Mouse (Mus musculus) heart, postnatal 36 days (tissue): Measurements from ENCODE around the gene Methig1. TPM values are rescaled to one million over a fixed set of nuclear protein-coding genes. Genes with fewer than 3 reads are reported as not detected.
"Not testable (repeated sequence)": the region's sequence is repeated elsewhere in the genome, so short reads cannot be mapped to it uniquely, and the experiment has no call there.

Experiments used
- DNase-seq, 2 experiments: peaks; one replicate each; pipeline ENCODE4 v3.0.0; 2021 to 2022
- intact Hi-C: fragments of 180-260 bp; cut with DNase I; formaldehyde crosslinking; loops from one replicate; pipeline ENCODE4 v1.15.1; 2025
- total RNA-seq, 2 experiments: library from RNA; stranded (reverse); gene quantifications; 2 replicates each; pipeline ENCODE4 v1.2.3; 2021

The Methig1 gene
- total RNA-seq, 2 experiments from 2014 or later: not detected

DNA sequence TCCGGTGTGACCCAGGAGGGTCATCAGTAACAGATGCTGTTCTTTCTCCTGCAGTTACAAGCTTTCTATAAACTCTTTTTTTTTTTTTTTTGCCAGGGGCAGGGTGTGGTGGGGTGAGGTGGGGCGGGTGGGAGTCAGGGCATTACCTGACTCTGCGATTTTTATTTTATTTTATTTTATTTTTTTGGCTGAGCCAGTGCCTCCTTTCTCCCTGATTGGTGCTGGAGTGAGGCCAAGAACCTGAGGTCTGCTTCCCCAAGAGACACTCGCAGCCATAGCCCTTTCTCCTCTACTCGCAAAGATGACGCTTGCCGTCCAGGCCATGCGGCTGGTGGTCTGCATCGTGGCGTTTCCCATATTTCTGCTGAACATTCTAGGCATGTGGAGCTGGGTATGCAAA is 18.3 kb upstream of the Methig1 start, which contains the start of gene Mettl7a3:
Gene Mettl7a3, plus strand, starts transcription at position 301 of the 400 bp plus-strand sequence.
- no peak for DNase-seq
- intact Hi-C loops: no loop called here

DNA sequence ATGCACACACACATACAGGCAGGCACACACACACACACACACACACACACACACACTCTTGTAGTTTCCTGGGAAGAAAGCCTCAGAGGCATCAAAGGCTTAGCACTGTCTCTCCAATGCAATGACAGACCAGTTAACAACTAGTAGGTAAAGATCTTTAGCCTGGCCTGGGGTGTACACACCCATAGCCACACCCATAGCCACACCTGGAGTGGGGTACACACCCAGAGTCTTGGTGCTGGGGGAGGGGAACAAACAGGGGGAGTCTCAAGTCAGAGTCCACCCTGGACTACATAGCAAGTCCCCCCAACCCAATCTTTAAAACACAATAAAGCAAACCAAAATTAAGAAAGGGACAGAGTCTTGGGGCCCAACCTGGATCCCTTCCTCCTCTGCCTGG is 15.6 kb upstream of the Methig1 start:
- DNase-seq, intact Hi-C loops: not testable (repeated sequence)

GRCm38 (mm10) chr15:100337847-100338246 is 15.1 kb upstream of the Methig1 start:
- DNase-seq: peak in 1 of 2 experiments; percentile 62
- intact Hi-C loops: not testable (repeated sequence)

- DNase-seq, intact Hi-C loops: not testable (repeated sequence)
Measured at GRCm38 (mm10) chr15:100341314-100341980, 11.5 kb upstream of the Methig1 start.

- peak; percentile 11 to 38 for DNase-seq
- intact Hi-C loops: no loop called here
Measured at GRCm38 (mm10) chr15:100345484-100345883, 7.5 kb upstream of the Methig1 start.

DNA sequence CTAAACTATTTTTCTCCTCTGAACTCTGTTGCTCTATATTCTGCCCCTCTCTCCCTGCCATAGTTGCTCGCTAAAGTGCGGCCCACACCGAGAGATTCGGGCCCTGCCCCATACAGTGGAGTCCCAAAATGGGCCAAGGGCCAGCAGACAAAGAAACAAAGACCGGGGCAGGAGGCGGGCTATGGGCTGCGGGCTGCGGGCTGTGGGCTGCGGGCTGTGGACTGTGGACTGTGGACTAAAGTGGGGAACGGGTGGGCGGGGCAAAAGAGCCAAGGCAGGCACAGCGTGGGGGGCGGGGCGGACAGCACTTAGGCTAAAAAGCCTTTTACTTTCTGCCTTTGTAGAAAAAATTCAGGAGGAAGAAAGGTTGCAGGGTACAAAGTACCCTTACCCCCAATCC is 6.2 kb upstream of the Methig1 start:
- no peak for DNase-seq
- intact Hi-C loops: no loop called here

- no peak for DNase-seq
- intact Hi-C loops: no loop called here
Measured at GRCm38 (mm10) chr15:100349496-100349895, 3.5 kb upstream of the Methig1 start.

DNA sequence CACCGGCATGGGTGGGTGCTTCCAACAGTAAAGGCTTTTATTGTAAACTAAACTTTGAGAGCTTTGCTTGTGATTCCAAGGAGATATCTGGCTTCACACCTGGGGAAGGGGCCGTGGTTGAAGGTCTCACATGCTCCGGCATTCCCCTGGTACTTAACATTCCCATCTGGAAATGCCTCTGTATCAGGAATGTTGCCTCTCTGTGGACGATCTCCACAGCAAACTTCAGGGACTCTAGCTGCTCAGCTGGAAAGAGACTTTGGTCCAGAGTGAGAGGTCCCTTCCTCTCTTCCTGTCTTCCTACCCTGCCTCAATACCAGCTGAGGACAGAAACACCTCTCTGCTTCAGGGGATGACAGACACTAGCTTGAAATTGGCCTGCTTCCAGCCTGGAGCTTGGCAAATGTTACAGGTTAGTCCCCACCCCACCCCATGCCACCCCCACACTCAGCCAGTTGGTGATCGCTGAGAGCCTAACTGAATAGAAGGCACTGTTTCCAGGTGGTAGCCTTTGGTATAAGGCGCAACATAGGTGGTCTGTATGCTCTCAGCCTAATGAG is 1.4 kb upstream of the Methig1 start:
- intact Hi-C loops: no loop called here

DNA sequence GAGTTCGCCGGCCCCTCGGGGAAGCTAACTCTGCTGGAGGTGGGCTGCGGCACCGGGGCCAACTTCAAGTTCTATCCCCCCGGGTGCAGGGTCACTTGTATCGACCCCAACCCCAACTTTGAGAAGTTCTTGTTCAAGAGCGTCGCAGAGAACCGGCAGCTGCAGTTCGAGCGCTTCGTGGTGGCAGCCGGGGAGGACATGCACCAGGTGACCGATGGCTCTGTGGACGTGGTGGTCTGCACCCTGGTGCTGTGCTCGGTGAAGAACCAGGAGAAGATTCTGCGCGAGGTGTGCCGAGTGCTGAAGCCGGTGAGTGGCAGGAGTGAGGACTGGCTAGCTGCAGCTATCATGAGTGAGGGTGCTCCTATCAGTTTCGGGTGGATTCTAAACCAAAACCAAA is 450 bp downstream of the Methig1 start:
- DNase-seq, intact Hi-C loops: not testable (repeated sequence)

More for the DNA sequence above, 1.4 kb upstream of the Methig1 start:
- DNase-seq: no peak

GRCm38 (mm10) chr15:100355876-100356275 is 2.9 kb downstream of the Methig1 start:
- intact Hi-C loops: no loop called here
- no peak for DNase-seq

GRCm38 (mm10) chr15:100364242-100364641 is 11.3 kb downstream of the Methig1 start, which contains the start of gene Higd1c:
Gene Higd1c, plus strand, starts transcription at chr15:100364542.
- DNase-seq: no peak
- intact Hi-C loops: no loop called here

- intact Hi-C loops: loop anchor here (5.0 kb wide), 1 partner anchor 44 kb away; no protein-coding TSS in a partner anchor
- not testable (repeated sequence) for DNase-seq
Measured at GRCm38 (mm10) chr15:100365967-100366366, 13.0 kb downstream of the Methig1 start.

- DNase-seq: no peak
- intact Hi-C loops: loop anchor here (5.0 kb wide), 1 partner anchor 45 kb away; no protein-coding TSS in a partner anchor
Measured at GRCm38 (mm10) chr15:100367119-100367518, 14.2 kb downstream of the Methig1 start.

DNA sequence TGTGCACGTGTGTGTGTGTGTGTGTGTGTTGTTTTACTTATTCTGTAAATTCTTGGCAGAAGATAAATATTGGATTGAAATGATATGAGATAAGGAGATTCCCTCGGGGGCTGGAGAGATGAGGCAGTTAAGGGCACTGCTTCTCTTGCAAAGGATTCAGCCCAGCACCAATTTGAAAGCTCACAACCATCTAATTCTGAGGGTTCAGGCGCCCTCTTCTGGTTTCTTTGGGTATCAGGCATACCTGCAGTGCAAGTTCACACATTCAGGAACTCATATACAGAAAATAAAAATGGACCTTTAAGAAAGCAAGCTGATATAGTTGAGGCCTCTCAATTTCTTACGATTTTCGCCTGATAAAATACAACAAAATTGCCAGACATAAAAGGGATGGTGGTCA is 22.1 kb downstream of the Methig1 start:
- peak; percentile 48 to 67 for DNase-seq
- intact Hi-C loops: loop anchor here (2.0 kb wide), 2 partner anchors 112 to 352 kb away; no protein-coding TSS in a partner anchor

- intact Hi-C loops: loop anchor here (2.0 kb wide), 1 partner anchor 79 kb away; no protein-coding TSS in a partner anchor
- peak in 1 of 2 experiments; percentile 7 for DNase-seq
Measured at GRCm38 (mm10) chr15:100377847-100378505, 25.0 kb downstream of the Methig1 start.

- intact Hi-C loops: no loop called here
- no peak for DNase-seq
Measured at GRCm38 (mm10) chr15:100379658-100380057, 26.7 kb downstream of the Methig1 start.

DNA sequence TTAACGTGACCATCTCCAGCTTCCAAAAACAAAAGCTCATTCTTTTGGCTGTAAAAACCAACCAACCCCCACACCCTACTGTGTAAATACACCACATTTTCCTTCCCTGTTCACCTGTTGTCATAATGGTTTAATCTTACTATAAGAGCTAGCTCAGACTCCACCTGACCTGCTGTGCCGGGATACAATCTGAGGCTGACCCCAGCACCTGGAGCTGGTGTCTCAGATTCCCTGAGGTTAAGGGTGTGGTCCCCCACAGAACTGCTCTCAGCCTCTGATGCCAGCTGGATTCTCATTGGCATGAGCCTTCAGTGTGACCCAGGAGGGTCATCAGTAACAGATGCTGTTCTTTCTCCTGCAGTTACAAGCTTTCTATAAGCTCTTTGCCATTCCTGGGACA is 27.2 kb downstream of the Methig1 start:
- intact Hi-C loops: no loop called here
- no peak for DNase-seq

DNA sequence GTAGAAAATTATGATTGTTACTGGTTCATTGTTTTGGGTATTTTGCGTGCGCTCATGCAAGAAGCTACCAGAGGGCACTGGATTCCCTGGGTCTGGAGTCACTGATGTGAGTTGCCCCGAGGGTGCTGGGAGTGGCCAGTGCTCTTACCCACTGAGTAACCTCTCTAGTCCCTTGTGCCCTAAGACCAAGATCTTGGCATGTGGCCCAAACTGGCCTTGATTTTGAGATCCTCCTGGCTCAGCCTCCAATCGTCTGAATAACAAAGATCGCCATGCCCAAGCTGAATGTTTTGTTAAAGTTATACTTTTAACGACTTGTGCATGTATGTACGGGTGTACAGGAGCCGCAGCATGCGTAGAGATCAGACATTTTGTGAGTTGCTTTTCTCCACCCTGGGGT is 32.8 kb downstream of the Methig1 start:
- no peak for DNase-seq
- intact Hi-C loops: no loop called here

DNA sequence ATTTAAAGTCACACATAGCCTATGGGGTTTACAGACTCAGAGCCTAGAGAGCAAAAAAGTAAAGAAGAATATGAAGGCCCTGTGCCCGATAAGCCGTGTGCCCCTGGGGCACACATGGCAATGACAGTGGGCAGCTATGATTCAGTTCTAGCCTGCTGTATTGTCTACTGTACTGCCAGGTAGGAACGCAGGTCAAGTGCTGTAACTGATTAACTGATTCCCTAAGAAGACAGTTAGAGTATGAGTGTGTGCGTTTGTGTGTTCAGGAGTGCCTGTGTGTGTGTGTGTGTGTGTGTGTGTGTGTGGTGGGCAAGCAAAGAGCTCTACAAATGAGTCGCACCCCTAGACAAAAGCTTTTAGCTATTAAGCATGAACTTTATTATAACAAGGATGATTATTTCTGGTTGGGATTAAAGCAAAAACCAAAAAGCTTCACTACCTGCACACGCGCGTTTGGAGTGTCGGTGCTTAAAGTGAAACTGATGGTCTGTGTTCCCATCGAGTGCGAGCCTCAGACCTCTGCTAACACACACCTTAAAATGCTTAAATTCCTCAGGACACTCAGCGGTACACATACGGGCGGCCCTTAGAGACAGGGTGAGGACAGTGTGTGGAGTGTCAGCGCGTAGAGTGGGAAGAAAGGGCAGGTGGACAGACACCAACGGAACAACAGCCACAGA is 34.7 kb downstream of the Methig1 start:
- no peak for DNase-seq
- intact Hi-C loops: no loop called here

GRCm38 (mm10) chr15:100388224-100388835 is 35.4 kb downstream of the Methig1 start:
- intact Hi-C loops: no loop called here
- DNase-seq: no peak
